Mouse (Mus musculus) macrophage (primary cell): Measurements from ENCODE around the gene Arl5a. TPM values are rescaled to one million over a fixed set of nuclear protein-coding genes. Genes with fewer than 3 reads are reported as not detected.

Experiments
- H3K27ac ChIP-seq: fragments of 350-480 bp; formaldehyde crosslinking; 2 replicates; pipeline ENCODE4 v1.9.0; 2021
- H3K36me3 ChIP-seq: fragments of 350-480 bp; formaldehyde crosslinking; 2 replicates; pipeline ENCODE4 v1.9.0; 2021; ENCODE audit errors: inconsistent target
- H3K4me3 ChIP-seq: fragments of 350-480 bp; formaldehyde crosslinking; 2 replicates; pipeline ENCODE4 v1.9.0; 2021; ENCODE audit errors: inconsistent target
- H3K79me2 ChIP-seq: fragments of 350-480 bp; formaldehyde crosslinking; 2 replicates; pipeline ENCODE4 v1.9.0; 2021; ENCODE audit errors: inconsistent target
- WGBS: methylation state at CpG from one replicate; pipeline ENCODE4 v1.1.7; 2026; ENCODE audit warnings: inconsistent platforms; ENCODE audit not compliant: missing documents; 5-methylcytosine and 5-hydroxymethylcytosine counted together
- polyA plus RNA-seq: library from polyadenylated mRNA; stranded (reverse); fragments of 250-400 nt; gene quantifications from 3 replicates; pipeline ENCODE4 v1.2.4, GENCODE M21; 2018; ENCODE audit warnings: inconsistent platforms

The Arl5a gene
- polyA plus RNA-seq, 1 experiment from 2014 or later: 56.2 TPM

DNA sequence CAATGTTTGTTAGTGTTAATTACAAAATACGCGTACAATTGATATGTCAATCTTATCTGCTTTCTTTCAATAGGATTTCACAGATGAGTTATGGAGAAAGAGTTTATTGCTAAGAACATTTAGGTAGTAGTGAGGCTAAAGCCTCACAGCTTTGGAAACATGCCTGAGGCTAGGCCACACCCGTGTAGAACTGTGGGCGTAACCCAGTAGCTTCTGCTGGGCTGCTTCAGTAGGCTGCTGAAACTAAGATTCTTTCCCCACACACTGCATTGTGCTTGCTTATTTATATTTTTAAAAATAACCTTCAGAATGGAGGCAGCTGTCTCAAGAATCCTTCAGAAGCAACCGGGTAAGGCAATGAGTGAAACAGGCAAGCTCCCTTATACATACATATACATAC, 30.2 kb downstream of the Arl5a start:
- no peaks in the 10 kb centered on the region for H3K79me2 ChIP-seq
- H3K27ac ChIP-seq: no peak overlapping the region
- WGBS: 88% methylated on average over 5 of the region's 5 CpGs
- H3K4me3 ChIP-seq: no peak overlapping the region
- H3K36me3 ChIP-seq: peaks cover 4% of the 10 kb centered on the region; the same call in 1 of the 2 replicates

DNA sequence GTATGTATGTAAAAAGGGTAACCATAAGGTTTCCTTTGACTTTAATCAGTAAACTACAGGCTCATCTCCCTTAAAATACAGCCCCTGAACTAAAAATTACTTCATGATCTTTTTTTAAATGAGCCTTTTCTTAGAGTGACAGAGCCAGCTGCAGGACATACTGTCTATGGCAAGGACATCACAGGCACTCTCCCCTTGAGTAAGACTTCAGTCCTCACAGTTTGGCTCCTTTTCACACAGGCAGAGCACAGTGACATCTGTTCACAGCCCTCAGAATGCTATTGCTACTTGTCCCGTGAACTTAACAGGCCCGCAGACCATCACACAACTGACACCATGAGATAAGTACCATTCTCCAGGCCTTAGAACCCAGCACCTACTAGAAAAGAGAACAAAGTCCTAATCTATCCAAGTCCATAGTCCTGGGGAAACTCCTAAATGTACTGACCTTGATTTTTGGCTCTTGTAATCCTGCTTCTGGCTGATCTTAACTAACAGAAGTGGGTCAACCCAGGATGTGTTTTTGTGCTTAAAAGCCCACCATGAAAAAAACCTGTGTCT, 34.2 kb downstream of the Arl5a start:
- Histone ChIP-seq H3K79me2 (no peaks in the 10 kb centered on the region), H3K36me3 (no peaks in the 10 kb centered on the region), H3K27ac (no peak overlapping the region), H3K4me3 (no peak overlapping the region)
- 86% methylated on average over 2 of the region's 2 CpGs for WGBS

DNA sequence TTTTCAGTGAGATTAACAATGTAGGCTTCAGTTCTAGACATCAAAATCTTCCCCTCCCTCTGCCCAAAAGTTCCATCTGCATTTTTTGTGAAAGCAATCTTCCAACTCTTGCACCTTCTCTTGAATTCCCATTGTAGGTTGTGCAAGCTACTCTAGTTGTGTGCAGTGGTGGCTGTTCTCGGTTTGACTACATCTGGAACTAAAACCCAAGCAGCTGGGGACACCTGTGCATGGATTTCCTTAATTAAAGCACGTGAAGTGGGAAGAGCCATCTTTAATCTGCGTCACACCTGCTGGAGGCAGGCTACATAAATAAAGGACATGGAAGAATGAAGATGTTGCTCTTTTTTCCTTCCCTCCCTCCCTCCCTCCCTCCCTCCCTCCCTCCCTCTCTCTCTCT, 34.7 kb downstream of the Arl5a start:
- Histone ChIP-seq H3K36me3 (no peaks in the 10 kb centered on the region), H3K27ac (no peak overlapping the region), H3K79me2 (no peaks in the 10 kb centered on the region), H3K4me3 (no peak overlapping the region)
- WGBS: 89% methylated on average over 2 of the region's 3 CpGs

DNA sequence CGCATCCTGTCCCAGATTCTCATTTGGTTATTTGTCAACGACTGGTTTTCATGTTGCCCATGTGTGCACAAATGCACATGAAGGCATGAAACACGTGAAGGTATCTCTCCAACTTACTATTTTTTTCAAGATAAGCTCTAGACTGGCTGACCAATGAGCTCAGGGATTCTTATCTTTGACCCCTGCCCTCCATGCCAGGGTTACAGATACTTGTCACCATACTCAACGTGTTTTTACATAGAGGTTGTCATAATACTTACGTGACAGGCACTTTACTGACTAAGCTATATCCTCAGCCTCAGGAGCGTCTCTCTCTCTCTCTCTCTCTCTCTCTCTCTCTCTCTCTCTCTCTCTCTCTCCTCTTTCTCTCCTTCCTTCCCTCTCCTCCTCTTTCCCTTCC, 38.2 kb downstream of the Arl5a start:
- H3K36me3 ChIP-seq: no peaks in the 10 kb centered on the region
- no peaks in the 10 kb centered on the region for H3K79me2 ChIP-seq
- 83% methylated on average over 6 of the region's 6 CpGs for WGBS
- no peak overlapping the region for H3K4me3 ChIP-seq
- no peak overlapping the region for H3K27ac ChIP-seq

DNA sequence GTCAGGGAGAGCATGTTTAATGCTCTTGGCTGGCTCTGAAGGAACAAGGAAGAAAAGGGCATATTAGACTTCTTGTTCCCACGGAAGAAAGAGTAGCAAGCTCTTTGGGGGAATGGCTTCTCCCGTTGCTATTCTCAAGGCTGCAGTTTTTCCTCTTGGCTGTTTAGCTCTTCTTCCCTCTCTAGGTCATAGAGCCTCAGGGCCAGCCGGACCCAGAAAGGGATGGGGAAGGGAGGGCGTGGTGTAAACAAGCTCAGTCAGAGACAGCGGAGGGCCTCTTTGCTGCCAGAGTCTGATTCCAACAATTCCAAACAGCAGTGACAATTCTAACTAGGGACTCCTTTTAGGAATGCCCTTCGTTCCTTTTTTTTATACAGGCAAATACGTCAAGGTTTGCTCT, 38.7 kb downstream of the Arl5a start:
- Histone ChIP-seq H3K27ac (no peak overlapping the region), H3K79me2 (no peaks in the 10 kb centered on the region), H3K4me3 (no peak overlapping the region), H3K36me3 (no peaks in the 10 kb centered on the region)
- 55% methylated on average over 7 of the region's 7 CpGs for WGBS

DNA sequence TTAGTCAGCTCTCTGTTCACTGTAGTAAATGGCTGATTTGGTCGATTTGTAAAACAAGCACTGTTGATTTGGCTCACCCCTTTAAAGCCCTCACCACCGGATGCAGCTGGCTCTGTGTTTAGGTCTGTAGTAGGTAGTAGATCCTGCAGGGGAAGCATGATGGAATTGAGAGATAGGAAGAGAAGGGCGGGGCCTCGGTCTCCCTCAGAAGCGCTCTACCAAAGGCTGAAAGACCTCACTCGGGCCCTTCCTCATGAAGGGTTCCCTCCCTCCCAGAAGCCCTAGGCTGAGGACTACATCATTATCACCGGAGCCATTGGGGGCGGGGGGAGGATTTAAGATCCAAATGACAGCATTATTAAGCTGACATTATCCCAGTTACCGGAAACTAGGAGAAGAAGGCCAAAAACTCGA, 45.8 kb downstream of the Arl5a start:
- Histone ChIP-seq H3K4me3 (no peak overlapping the region), H3K27ac (no peak overlapping the region), H3K36me3 (no peaks in the 10 kb centered on the region), H3K79me2 (no peaks in the 10 kb centered on the region)
- 32% methylated on average over 10 of the region's 10 CpGs for WGBS

DNA sequence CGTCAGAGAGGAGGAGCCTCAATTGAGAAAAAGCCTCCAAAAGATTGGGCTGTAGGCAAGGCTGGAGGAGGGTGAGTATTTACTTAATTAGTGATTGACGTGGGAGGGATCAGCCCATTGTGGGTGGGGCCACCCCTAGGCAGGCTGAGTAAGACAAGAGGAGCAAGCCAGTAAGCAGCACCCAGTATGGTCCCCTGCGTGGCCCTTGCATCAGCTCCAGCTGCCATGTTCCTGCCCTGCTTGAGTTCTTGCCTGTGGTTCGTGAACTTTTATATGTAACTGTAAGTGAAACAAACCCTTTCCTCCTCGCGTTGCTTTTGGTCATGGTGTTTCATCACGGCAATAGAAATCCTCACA, 46.3 kb downstream of the Arl5a start, which contains the start of gene Neb:
Neb (minus strand) TSS at position 27 of the 357 bp plus-strand sequence.
- no peaks in the 10 kb centered on the region for H3K79me2 ChIP-seq
- 41% methylated on average over 7 of the region's 7 CpGs for WGBS
- H3K36me3 ChIP-seq: no peaks in the 10 kb centered on the region
- 0 out of 2 replicates have a peak within 1 kb of the TSS, but pooled peaks have one; percentile 1 for H3K4me3 ChIP-seq
- H3K27ac ChIP-seq: no peak within 1 kb of the TSS

DNA sequence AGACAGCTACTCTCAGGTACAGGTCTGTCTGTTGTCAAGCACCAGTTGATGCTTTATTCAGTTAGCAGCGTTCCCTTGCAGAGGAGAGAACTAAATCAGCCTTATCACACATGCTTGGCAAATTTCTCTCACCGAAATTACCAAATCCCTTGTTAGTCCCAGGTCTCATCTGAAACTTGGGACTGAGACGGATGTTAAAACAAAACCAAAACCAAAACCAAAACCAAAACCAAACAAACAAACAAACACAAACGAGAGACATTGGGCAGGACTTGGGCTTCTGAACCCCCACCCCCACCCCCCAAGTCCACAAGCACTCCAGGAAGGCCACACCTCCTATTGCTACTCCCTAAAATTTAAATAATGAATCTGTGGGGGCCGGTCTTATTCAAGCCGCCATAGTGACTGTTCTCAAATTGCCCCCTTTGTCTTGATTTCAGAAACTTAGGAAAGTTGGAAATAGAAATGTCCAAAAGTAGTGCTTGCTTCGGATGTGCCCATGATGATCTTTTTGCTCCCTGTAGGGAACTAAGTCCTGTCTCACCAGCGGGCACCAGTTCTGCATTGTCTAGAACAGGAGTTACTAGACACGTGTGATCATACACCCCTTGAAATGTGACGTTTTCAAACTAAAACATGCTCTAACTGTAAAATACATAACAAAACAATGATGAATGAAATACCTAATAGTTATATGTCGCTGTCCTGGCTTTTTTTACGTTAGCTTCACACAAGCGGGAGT, 46.8 kb downstream of the Arl5a start:
- Histone ChIP-seq H3K79me2 (no peaks in the 10 kb centered on the region), H3K4me3 (0 out of 2 replicates have a peak overlapping the region, but pooled peaks have one; percentile 1), H3K36me3 (no peaks in the 10 kb centered on the region), H3K27ac (no peak overlapping the region)
- 78% methylated on average over 13 of the region's 13 CpGs for WGBS

DNA sequence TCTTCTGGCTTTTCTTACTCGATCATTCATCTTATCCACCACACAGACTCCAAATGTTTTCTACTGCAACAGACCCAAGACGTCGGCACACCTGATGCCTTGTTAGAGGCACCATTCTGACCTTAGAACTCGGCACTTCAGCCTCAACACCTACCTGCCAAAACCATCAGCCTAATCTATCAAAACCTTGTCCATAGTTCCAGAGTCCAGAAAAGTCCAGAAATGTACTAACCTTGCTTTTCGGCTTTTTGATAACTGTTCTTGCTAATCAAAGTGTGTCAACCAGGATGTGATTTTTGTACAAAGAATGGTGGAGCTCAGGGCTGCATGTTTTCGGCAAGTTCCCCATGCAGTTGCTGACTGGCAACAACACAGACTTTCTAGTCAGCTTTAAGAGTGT, 50.0 kb downstream of the Arl5a start:
- Histone ChIP-seq H3K79me2 (no peaks in the 10 kb centered on the region), H3K4me3 (no peak overlapping the region), H3K36me3 (no peaks in the 10 kb centered on the region), H3K27ac (no peak overlapping the region)
- 92% methylated on average over 6 of the region's 6 CpGs for WGBS

DNA sequence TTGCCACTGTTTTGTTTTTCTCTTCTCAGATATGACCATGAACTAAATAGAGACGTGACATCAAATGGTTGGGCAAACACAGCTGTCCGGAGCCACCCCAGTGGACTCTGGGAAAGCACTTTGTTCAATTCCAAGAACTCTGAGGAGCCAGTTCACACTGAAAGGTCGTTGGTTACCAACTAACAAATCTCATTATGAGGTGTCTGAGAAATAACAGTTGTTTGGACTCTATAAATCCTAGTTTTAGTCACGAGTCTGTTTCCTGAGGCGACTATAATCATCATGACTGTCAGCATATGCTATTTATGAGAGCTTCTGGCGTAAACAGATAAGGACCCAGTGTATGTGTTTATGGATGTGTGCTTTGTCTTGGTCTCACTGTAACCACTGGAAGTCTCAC, 52.2 kb downstream of the Arl5a start:
- Histone ChIP-seq H3K36me3 (no peaks in the 10 kb centered on the region), H3K4me3 (no peak overlapping the region), H3K27ac (no peak overlapping the region), H3K79me2 (no peaks in the 10 kb centered on the region)
- 62% methylated on average over 6 of the region's 6 CpGs for WGBS

DNA sequence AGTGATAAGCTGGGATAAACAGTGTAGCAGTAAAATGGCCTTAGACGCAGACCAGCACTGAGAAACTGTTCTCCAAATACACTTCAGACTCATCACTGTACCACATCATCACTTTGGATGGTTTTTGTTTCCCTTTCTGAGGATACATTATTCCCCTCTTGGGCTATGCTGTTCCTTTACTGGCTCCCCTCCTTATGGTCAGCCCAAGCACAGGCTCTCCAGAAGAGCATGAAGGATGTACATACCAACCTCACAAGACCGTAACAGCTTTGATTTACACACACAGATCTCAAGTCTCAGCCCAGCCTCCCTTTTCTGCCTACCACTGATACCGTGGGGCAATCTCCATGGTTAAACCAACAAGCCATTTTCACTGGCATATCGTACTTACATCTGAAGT, 52.6 kb downstream of the Arl5a start:
- 89% methylated on average over 4 of the region's 4 CpGs for WGBS
- H3K4me3 ChIP-seq: no peak overlapping the region
- H3K79me2 ChIP-seq: no peaks in the 10 kb centered on the region
- H3K36me3 ChIP-seq: no peaks in the 10 kb centered on the region
- no peak overlapping the region for H3K27ac ChIP-seq

DNA sequence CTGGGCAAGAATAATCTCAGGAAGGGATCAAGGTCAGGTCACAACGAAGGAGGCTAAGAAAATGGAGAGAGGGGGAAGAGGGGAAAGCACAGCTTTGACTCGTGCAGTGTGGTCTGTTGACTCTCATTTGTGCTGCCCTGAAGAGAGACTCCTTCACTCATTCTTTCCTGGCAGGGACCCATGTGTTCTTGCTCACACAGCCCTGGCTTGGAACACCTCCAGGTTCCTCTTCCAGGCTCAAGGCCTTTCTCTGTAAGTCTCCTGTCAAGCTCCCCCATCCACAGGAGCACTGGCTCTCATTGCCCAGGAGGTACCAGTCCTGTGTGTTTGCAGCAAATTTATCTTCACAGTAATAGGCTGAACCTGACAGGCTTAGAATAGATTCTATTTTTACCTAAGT, 53.6 kb downstream of the Arl5a start:
- WGBS: 14% methylated on average over 2 of the region's 2 CpGs
- Histone ChIP-seq H3K36me3 (no peaks in the 10 kb centered on the region), H3K27ac (no peak overlapping the region), H3K79me2 (no peaks in the 10 kb centered on the region), H3K4me3 (no peak overlapping the region)

DNA sequence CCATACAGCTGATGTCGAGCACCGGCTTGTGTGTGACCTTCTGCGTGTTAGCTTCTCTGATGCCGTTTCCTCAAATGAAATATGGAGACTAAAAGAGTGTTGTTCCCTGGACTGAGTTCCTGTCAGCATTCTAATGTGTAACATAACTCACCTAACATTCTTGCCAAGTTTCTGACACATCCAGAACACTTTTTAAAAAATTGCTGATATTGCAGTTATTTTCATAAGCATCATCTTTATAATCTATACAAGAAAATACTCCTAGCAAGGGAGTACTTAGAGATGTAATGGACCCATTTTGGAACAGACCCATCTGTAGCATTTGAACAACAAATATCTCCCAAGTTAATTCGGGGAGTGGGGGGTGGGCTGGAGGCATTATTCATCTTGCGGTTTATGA, 55.1 kb downstream of the Arl5a start:
- no peak overlapping the region for H3K27ac ChIP-seq
- no peaks in the 10 kb centered on the region for H3K79me2 ChIP-seq
- no peak overlapping the region for H3K4me3 ChIP-seq
- 95% methylated on average over 6 of the region's 6 CpGs for WGBS
- H3K36me3 ChIP-seq: no peaks in the 10 kb centered on the region

DNA sequence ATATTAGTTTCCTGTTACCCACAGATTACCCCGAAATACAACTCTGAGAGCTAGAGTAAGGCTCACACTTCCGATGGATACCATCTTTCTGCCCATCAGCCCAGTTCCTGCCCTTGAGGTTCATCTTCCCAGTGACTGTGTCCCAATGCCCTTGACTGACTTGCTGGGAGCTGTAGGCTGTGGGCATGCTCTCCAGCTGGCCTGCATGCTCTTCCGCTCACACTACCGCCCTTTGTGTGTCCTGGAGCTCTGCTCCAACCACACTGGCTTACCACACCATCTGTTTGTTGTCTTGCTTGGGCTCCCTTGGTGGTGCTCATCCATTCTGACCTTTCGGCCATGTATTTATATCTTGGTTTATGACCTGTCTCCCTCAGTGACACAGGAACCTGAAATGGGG, 57.0 kb downstream of the Arl5a start:
- Histone ChIP-seq H3K36me3 (no peaks in the 10 kb centered on the region), H3K27ac (no peak overlapping the region), H3K79me2 (no peaks in the 10 kb centered on the region), H3K4me3 (no peak overlapping the region)
- 95% methylated on average over 3 of the region's 5 CpGs for WGBS

DNA sequence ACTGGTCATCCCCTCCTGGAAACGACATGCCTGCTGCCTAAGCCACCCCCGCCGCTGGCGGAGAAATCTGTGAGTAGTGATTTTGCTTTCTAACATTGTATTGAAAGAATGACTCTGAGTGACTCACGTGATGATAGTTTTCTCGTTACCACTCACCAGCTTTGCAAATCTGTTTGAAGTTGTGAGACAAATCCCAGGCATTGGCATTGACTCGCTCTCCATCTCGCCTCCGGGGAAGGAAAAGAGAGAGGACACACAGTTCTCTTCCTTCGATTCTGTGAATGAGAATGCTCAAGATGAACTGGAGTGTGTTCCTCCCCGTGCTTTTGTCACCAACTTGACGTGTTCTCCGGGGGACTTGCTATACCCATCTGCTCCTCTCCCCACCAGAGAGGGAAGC, 57.5 kb downstream of the Arl5a start:
- Histone ChIP-seq H3K36me3 (no peaks in the 10 kb centered on the region), H3K27ac (no peak overlapping the region), H3K4me3 (no peak overlapping the region), H3K79me2 (no peaks in the 10 kb centered on the region)
- WGBS: 93% methylated on average over 12 of the region's 13 CpGs

DNA sequence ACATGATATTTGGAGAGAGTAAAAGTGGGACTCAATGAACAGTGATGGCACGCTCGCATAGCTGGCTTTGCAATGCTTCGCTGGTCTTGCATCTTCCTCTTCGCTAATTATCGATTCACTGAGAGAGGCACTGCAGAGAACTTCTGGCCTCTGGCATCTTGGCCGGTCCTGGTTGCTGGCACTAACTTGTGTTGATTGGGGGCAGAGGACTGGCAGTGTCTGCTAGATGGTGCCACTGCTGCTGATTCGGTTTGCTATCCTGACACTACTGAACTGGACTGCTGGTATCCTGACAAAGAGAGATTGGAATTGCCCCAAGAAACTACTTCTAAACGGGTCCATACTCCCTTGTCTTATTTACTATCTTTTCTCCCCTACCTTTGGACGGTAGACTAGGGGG, 63.6 kb downstream of the Arl5a start:
- H3K36me3 ChIP-seq: no peaks in the 10 kb centered on the region
- no peak overlapping the region for H3K27ac ChIP-seq
- H3K4me3 ChIP-seq: no peak overlapping the region
- H3K79me2 ChIP-seq: no peaks in the 10 kb centered on the region
- 91% methylated on average over 9 of the region's 9 CpGs for WGBS
